Mouse (Mus musculus): Measurements from ENCODE around the gene Naa40. TPM values are rescaled to one million over a fixed set of nuclear protein-coding genes. Genes with fewer than 3 reads are reported as not detected.

The Naa40 gene
- total and polyA plus RNA-seq, 2 experiments from 2014 or later, result 44.0 to 57.7 TPM

DNA sequence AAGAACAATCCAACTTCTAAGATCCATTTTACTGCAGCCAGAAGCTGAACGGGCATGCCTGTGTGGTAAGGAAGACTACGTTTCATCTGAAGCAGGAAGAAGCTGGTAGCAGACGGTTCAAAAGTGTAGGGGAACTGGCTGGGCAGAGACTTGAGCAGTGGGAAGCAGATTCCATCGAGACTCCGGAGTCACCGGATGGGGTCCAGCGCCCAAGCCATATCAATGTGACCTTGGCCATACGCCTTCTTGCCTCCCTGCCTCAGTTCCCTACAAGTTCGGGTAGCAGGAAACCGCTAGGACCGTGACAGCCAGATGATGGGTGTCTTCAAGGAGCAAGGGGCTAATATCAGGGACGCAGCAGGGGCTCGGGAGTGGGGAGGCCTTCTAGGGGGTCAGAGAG lies 692 bp downstream of the Naa40 start:
- 3% methylated on average over 13 of the region's 13 CpGs for WGBS
- Histone ChIP-seq H3K4me2 (ENCODE audit: low read depth) (peak overlapping the region; percentile 98), H3K9me3 (ENCODE audit: low read length) (no peaks in the 10 kb centered on the region), H3K4me3 (ENCODE audit: low read depth, low read length) (peak overlapping the region; percentile 80), H3K27ac (ENCODE audit: low read depth, low read length) (peak overlapping the region; percentile 82; the same call in 1 of the 2 replicates), H3K9ac (peak overlapping the region; percentile 75), H3K27me3 (ENCODE audit: insufficient read depth, low read length) (no peaks in the 10 kb centered on the region), H3K4me1 (ENCODE audit: insufficient read depth) (peaks cover 6% of the 10 kb centered on the region; the same call in 1 of the 2 replicates), H3K36me3 (ENCODE audit: insufficient read depth) (no peaks in the 10 kb centered on the region)
- ATAC-seq (no peak), DNase-seq (no peak)
- no peak for TF ChIP-seq CTCF (IDR thresholded peaks at IDR 0.05; ENCODE audit: low read depth)

- Histone ChIP-seq H3K36me3 (ENCODE audit: insufficient read depth) (no peaks in the 10 kb centered on the region), H3K27ac (ENCODE audit: low read depth, low read length) (no peak overlapping the region), H3K27me3 (ENCODE audit: insufficient read depth, low read length) (no peaks in the 10 kb centered on the region), H3K4me1 (ENCODE audit: insufficient read depth) (peaks cover 6% of the 10 kb centered on the region; the same call in 1 of the 2 replicates), H3K9me3 (ENCODE audit: low read length) (no peaks in the 10 kb centered on the region), H3K4me2 (ENCODE audit: low read depth) (peak overlapping the region; percentile 98), H3K4me3 (ENCODE audit: low read depth, low read length) (no peak overlapping the region), H3K9ac (peak overlapping the region; percentile 75)
- DNase-seq (no peak), ATAC-seq (no peak)
- WGBS, result 78% methylated on average over 3 of the region's 3 CpGs
- no peak for TF ChIP-seq CTCF (IDR thresholded peaks at IDR 0.05; ENCODE audit: low read depth)
Observed at GRCm38 (mm10) chr19:7239574-7239973, 1.4 kb downstream of the Naa40 start.

- no peak overlapping the region for H3K27ac ChIP-seq (ENCODE audit: low read depth, low read length)
- WGBS, result 85% methylated on average over 4 of the region's 4 CpGs
- no peak overlapping the region for H3K4me3 ChIP-seq (ENCODE audit: low read depth, low read length)
- TF ChIP-seq CTCF (IDR thresholded peaks at IDR 0.05; ENCODE audit: low read depth), result no peak
- no peak for ATAC-seq
- no peaks in the 10 kb centered on the region for H3K27me3 ChIP-seq (ENCODE audit: insufficient read depth, low read length)
- no peaks in the 10 kb centered on the region for H3K9me3 ChIP-seq (ENCODE audit: low read length)
- no peak for DNase-seq
- peaks cover 21% of the 10 kb centered on the region; the same call in 1 of the 2 replicates for H3K36me3 ChIP-seq (ENCODE audit: insufficient read depth)
- no peak overlapping the region for H3K4me2 ChIP-seq (ENCODE audit: low read depth)
- no peak overlapping the region for H3K9ac ChIP-seq
- peaks cover 6% of the 10 kb centered on the region; the same call in 1 of the 2 replicates for H3K4me1 ChIP-seq (ENCODE audit: insufficient read depth)
Observed at GRCm38 (mm10) chr19:7236742-7237141, 4.2 kb downstream of the Naa40 start.

DNA sequence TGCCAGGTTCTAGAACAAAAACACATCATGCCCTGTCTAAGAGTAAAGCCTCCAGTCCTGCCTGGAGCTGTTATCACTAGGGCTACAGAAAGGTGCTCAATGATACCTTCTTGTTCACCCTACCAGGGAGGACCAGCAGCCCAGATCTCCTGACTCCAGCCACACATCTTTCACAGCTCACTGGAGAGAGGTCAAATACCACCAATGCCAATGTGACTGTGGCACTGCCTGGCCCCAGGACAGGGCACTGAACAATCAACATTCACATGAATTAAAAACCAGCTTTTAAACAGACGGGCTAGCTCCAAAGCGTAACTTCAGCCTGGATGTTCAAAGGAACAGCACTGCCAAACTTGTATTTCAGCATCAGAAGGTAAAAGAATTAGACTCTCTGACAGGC lies 5.0 kb downstream of the Naa40 start:
- Histone ChIP-seq H3K27me3 (ENCODE audit: insufficient read depth, low read length) (no peaks in the 10 kb centered on the region), H3K9me3 (ENCODE audit: low read length) (no peaks in the 10 kb centered on the region), H3K4me1 (ENCODE audit: insufficient read depth) (peaks cover 6% of the 10 kb centered on the region; the same call in 1 of the 2 replicates), H3K9ac (no peak overlapping the region), H3K4me2 (ENCODE audit: low read depth) (no peak overlapping the region), H3K4me3 (ENCODE audit: low read depth, low read length) (no peak overlapping the region), H3K36me3 (ENCODE audit: insufficient read depth) (peaks cover 27% of the 10 kb centered on the region), H3K27ac (ENCODE audit: low read depth, low read length) (no peak overlapping the region)
- TF ChIP-seq CTCF (IDR thresholded peaks at IDR 0.05; ENCODE audit: low read depth), result no peak
- 80% methylated on average over 2 of the region's 2 CpGs for WGBS
- no peak for DNase-seq
- no peak for ATAC-seq

DNA sequence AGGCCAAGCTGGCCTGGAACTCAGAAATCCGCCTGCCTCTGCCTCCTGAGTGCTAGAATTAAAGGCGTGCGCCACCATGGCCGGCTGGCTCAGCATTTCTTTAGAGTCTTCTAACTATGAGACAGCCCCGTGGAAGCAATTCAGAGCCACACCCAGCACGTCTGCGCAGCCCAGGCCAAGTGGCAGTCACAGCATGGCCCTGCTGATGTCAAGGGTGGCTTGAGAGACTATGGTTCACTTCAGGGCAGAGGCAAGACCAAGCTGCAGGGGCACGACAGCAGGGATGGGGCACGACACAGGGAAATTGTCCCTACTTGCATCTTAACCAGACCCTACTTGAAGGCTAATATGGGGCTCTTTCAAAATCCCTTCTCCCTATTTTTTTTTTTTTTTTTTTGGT lies 5.5 kb downstream of the Naa40 start:
- no peak overlapping the region for H3K4me2 ChIP-seq (ENCODE audit: low read depth)
- TF ChIP-seq CTCF (IDR thresholded peaks at IDR 0.05; ENCODE audit: low read depth), result no peak
- no peaks in the 10 kb centered on the region for H3K9me3 ChIP-seq (ENCODE audit: low read length)
- H3K9ac ChIP-seq, result no peak overlapping the region
- 94% methylated on average over 9 of the region's 9 CpGs for WGBS
- peaks cover 29% of the 10 kb centered on the region for H3K36me3 ChIP-seq (ENCODE audit: insufficient read depth)
- no peak overlapping the region for H3K27ac ChIP-seq (ENCODE audit: low read depth, low read length)
- peaks cover 6% of the 10 kb centered on the region; the same call in 1 of the 2 replicates for H3K4me1 ChIP-seq (ENCODE audit: insufficient read depth)
- no peak for ATAC-seq
- no peak overlapping the region for H3K4me3 ChIP-seq (ENCODE audit: low read depth, low read length)
- no peaks in the 10 kb centered on the region for H3K27me3 ChIP-seq (ENCODE audit: insufficient read depth, low read length)
- no peak for DNase-seq

- no peak overlapping the region for H3K9ac ChIP-seq
- DNase-seq (peak; percentile 89), ATAC-seq (peak; percentile 96)
- H3K4me2 ChIP-seq (ENCODE audit: low read depth), result no peak overlapping the region
- no peaks in the 10 kb centered on the region for H3K27me3 ChIP-seq (ENCODE audit: insufficient read depth, low read length)
- peak; percentile 96 for TF ChIP-seq CTCF (IDR thresholded peaks at IDR 0.05; ENCODE audit: low read depth)
- 44% methylated on average over 8 of the region's 8 CpGs for WGBS
- no peaks in the 10 kb centered on the region for H3K9me3 ChIP-seq (ENCODE audit: low read length)
- 0 out of 2 replicates have a peak, but pooled peaks cover 1% of the 10 kb centered on the region for H3K4me1 ChIP-seq (ENCODE audit: insufficient read depth)
- H3K4me3 ChIP-seq (ENCODE audit: low read depth, low read length), result no peak overlapping the region
- no peak overlapping the region for H3K27ac ChIP-seq (ENCODE audit: low read depth, low read length)
- peaks cover 37% of the 10 kb centered on the region for H3K36me3 ChIP-seq (ENCODE audit: insufficient read depth)
Observed at GRCm38 (mm10) chr19:7234537-7235221, 6.3 kb downstream of the Naa40 start.

GRCm38 (mm10) chr19:7226511-7226914 lies 14.5 kb downstream of the Naa40 start:
- peaks cover 52% of the 10 kb centered on the region for H3K36me3 ChIP-seq (ENCODE audit: insufficient read depth)
- WGBS, result 74% methylated on average over 6 of the region's 6 CpGs
- no peak for ATAC-seq

More at GRCm38 (mm10) chr19:7226511-7226914, 14.5 kb downstream of the Naa40 start:
- no peak for DNase-seq
- no peak overlapping the region for H3K4me2 ChIP-seq (ENCODE audit: low read depth)
- no peak overlapping the region for H3K4me3 ChIP-seq (ENCODE audit: low read depth, low read length)
- H3K4me1 ChIP-seq (ENCODE audit: insufficient read depth), result no peaks in the 10 kb centered on the region
- H3K27ac ChIP-seq (ENCODE audit: low read depth, low read length), result no peak overlapping the region
- H3K9me3 ChIP-seq (ENCODE audit: low read length), result no peaks in the 10 kb centered on the region
- no peak for TF ChIP-seq CTCF (IDR thresholded peaks at IDR 0.05; ENCODE audit: low read depth)
- no peaks in the 10 kb centered on the region for H3K27me3 ChIP-seq (ENCODE audit: insufficient read depth, low read length)
- H3K9ac ChIP-seq, result no peak overlapping the region

All from forebrain, postnatal 0 days (tissue).